Mouse (Mus musculus) embryonic facial prominence, embryonic 12.5 days (tissue): ENCODE results near the gene Hsd3b6. TPM values are rescaled to one million over a fixed set of nuclear protein-coding genes. Genes with fewer than 3 reads are reported as not detected.
"Not testable (repeated sequence)": the region's sequence is repeated elsewhere in the genome, so short reads cannot be mapped to it uniquely, and the experiment has no call there.

ENCODE experiments used
- ATAC-seq: fragments of 200-750 bp; cut with Nextera tagmentation; 2 replicates; pipeline ENCODE4 v1.8.0; 2017; ENCODE audit not compliant: insufficient number of reproducible peaks, insufficient read depth, low FRiP score, low TSS enrichment
- H3K27ac ChIP-seq: fragments of 300-500 bp; sonication (generic); 2 replicates; pipeline ENCODE4 v1.5.1; 2016; ENCODE audit warnings: mild to moderate bottlenecking
- H3K27me3 ChIP-seq: fragments of 300-500 bp; sonication (generic); 2 replicates; pipeline ENCODE4 v1.6.1; 2016; ENCODE audit warnings: mild to moderate bottlenecking, moderate library complexity
- H3K36me3 ChIP-seq: fragments of 300-500 bp; sonication (generic); 2 replicates; pipeline ENCODE4 v1.6.1; 2016; ENCODE audit warnings: mild to moderate bottlenecking
- H3K4me1 ChIP-seq: fragments of 300-500 bp; sonication (generic); 2 replicates; pipeline ENCODE4 v1.6.1; 2016
- H3K4me2 ChIP-seq: fragments of 300-500 bp; sonication (generic); replicated peaks from 2 replicates; pipeline ENCODE4 v1.6.1; 2016; ENCODE audit warnings: mild to moderate bottlenecking, moderate library complexity
- H3K4me3 ChIP-seq: fragments of 300-500 bp; sonication (generic); 2 replicates; pipeline ENCODE4 v1.5.1; 2016; ENCODE audit warnings: mild to moderate bottlenecking
- H3K9ac ChIP-seq: fragments of 300-500 bp; sonication (generic); 2 replicates; pipeline ENCODE4 v1.6.1; 2016; ENCODE audit warnings: mild to moderate bottlenecking, moderate library complexity
- H3K9me3 ChIP-seq: fragments of 300-500 bp; sonication (generic); 2 replicates; pipeline ENCODE4 v1.6.1; 2016; ENCODE audit warnings: mild to moderate bottlenecking, moderate library complexity
- WGBS: fragments of 180-500 bp; shearing (Covaris S2); methylation state at CpG from one replicate; pipeline ENCODE4 v1.1.7; 2016; 5-methylcytosine and 5-hydroxymethylcytosine counted together
- polyA plus RNA-seq: library from polyadenylated mRNA; unstranded; fragments of >200 nt; fragmentation: Nextera tagmentation; extraction: Ambion mirVana; gene quantifications from 2 replicates; pipeline ENCODE4 v1.2.1, GENCODE M21; 2016

Gene Hsd3b6
- polyA plus RNA-seq, 1 experiment from 2014 or later, result 33.3 TPM

DNA sequence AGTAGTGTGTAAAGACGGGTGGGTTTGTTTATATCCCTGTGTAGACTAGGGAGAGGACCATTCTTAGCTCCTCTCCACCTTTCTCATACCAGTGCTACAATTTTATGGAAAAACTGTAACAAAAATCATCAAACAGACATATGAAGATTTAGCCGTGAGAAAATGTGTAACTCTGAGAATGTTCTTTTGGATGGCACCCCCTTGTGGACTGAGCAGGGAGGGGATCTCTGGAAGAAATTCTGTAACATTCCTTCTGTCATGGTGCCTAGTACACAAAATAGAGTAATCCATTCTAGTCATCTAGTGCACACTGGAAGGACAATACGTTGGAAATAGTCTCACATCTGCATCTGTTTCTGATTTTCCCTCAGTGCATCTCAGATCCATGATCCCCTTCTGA lies 9.2 kb downstream of the Hsd3b6 start:
- ATAC-seq, result not testable (repeated sequence)

DNA sequence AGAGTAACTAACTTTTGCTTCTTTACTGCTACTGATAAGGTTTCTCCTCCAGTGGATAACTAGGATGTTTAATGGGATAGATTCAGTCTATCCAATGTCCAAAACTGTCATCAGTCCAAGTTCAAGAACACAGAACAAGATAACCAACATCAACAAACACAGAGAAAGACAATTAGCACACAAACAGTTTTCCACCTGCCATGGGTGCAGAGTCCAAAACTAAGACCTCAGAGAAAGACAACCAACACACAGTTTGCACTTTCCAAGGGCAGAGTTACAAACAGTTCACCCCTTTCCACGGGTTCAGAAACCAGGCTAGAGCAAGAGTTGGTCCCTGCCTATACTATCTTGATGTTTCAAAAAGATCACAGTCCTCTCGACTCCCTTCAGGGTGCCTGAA lies 27.7 kb downstream of the Hsd3b6 start:
- Histone ChIP-seq H3K4me3 (no peak overlapping the region), H3K27ac (no peak overlapping the region), H3K9ac (no peak overlapping the region), H3K36me3 (no peaks in the 10 kb centered on the region), H3K27me3 (no peaks in the 10 kb centered on the region), H3K4me2 (no peak overlapping the region), H3K4me1 (no peaks in the 10 kb centered on the region), H3K9me3 (no peaks in the 10 kb centered on the region)
- no peak for ATAC-seq
- 76% methylated on average over 2 of the region's 2 CpGs for WGBS

More for the DNA sequence above, 9.2 kb downstream of the Hsd3b6 start:
- not testable (repeated sequence) for H3K4me1 ChIP-seq, H3K27me3 ChIP-seq, H3K9ac ChIP-seq, H3K4me2 ChIP-seq, H3K36me3 ChIP-seq, H3K9me3 ChIP-seq, H3K27ac ChIP-seq, H3K4me3 ChIP-seq
- WGBS, result 58% methylated on average over 3 of the region's 3 CpGs

DNA sequence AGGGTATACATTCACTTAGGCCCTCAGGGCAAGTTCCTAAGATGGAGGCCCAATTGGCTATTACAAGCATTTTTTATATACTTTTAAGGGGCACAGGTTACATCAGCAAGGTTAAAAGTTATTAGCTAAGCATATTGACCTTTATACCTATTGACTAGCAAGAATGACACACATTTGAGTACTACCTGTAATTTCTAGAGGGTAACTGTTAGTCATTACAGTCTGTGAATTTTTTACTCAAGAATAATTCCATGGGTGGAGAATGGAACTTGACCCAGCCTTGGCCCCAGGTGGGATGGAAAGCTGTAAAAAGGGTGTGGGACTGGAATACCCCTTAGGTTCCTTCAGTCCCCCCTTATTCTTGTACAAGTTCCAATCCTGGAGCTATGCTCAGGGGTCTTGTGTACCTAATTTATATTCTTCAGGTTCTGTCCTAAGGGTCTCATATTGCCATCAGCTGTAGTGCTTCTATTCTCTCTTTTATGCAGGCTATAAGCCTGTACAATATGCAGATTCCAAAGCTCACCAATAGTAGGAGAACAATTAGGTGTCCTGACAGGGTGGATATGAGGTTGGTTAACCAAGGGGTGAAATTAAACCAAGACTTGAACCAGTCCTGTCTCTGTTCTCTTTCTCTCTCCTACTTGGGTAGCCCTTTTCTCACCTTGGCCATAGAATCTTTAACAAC lies 31.9 kb downstream of the Hsd3b6 start:
- Histone ChIP-seq H3K4me3 (no peak overlapping the region), H3K4me1 (no peaks in the 10 kb centered on the region), H3K36me3 (no peaks in the 10 kb centered on the region), H3K27me3 (no peaks in the 10 kb centered on the region), H3K4me2 (no peak overlapping the region), H3K27ac (no peak overlapping the region), H3K9ac (no peak overlapping the region), H3K9me3 (no peaks in the 10 kb centered on the region)
- ATAC-seq, result no peak

DNA sequence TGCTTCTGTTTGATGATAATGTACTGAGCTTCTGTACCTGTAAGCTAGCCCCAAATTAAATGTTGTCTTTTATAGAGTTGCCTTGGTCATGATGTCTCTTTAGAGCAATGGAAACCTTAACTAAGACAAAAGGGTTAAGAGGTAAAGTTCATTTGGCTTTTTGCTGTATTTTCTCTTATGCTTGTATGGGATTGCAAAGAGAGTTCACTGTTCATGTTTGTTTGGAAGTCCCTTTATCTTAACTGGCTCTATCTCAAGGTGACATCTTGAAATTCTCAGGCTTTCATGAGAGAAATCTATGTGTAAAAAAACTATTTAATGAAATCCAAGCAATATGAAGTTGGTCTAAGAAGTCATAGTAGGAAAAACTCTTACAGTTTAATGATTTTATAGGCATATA lies 33.3 kb downstream of the Hsd3b6 start:
- Histone ChIP-seq H3K9ac (no peak overlapping the region), H3K27me3 (no peaks in the 10 kb centered on the region), H3K9me3 (no peaks in the 10 kb centered on the region), H3K36me3 (no peaks in the 10 kb centered on the region), H3K27ac (no peak overlapping the region), H3K4me3 (no peak overlapping the region), H3K4me1 (no peaks in the 10 kb centered on the region), H3K4me2 (no peak overlapping the region)
- ATAC-seq, result no peak

DNA sequence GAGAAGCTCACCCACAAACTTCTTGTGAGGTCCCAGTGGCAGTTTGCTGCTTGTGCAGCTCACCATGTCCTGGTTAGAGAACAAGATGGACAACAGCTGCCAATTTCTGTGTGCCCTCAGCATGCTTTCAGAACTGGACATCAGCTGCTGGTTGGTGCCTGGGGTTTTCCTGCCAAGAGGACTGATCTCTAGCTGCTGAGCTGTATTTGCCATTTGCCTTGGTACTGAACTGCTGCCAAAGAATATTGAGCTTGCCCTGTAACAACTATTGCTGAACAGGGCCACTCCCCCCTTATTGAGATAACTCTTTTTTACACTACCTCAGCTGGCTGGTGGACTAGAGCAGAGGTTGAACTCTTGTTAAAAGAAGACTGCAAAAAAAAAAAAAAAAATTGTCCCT lies 50.1 kb downstream of the Hsd3b6 start:
- Histone ChIP-seq H3K4me3 (no peak overlapping the region), H3K9me3 (no peaks in the 10 kb centered on the region), H3K27me3 (no peaks in the 10 kb centered on the region), H3K4me1 (no peaks in the 10 kb centered on the region), H3K4me2 (no peak overlapping the region), H3K27ac (no peak overlapping the region), H3K36me3 (no peaks in the 10 kb centered on the region), H3K9ac (no peak overlapping the region)
- ATAC-seq, result no peak

DNA sequence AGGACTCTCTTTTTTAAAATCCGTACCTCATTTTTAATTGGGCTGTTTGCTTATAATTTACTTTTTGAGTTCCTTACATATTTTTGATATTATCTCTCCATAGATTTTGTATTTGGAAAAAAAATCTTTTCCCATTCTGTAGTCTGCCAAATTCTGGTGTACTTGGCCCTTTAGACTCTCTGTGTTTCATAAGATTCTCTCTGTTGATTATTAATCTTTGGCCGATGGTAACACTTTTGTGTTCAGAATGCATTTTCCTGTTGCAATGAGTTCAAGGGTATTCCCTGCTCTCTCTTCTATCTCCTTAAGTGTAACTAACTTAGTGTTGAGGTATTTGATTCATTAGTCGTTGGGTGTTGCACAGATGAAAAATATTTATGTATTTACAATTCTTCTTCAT lies 57.4 kb downstream of the Hsd3b6 start:
- no peak overlapping the region for H3K27ac ChIP-seq
- H3K4me2 ChIP-seq, result no peak overlapping the region
- no peaks in the 10 kb centered on the region for H3K36me3 ChIP-seq
- H3K4me3 ChIP-seq, result no peak overlapping the region
- ATAC-seq, result no peak
- H3K4me1 ChIP-seq, result no peaks in the 10 kb centered on the region
- WGBS, result 83% methylated on average over 3 of the region's 3 CpGs
- no peak overlapping the region for H3K9ac ChIP-seq
- no peaks in the 10 kb centered on the region for H3K27me3 ChIP-seq
- H3K9me3 ChIP-seq, result no peaks in the 10 kb centered on the region

Other genes starting within 250 kb of the Hsd3b6 start
- not detected in 2 replicates for gene Gm10681, start 225.6 kb downstream of the Hsd3b6 start, polyA plus RNA-seq
- not detected in 2 replicates for gene Hsd3b5, start 184.2 kb downstream of the Hsd3b6 start, polyA plus RNA-seq
- not detected in 2 replicates for gene Hsd3b2, start 89.9 kb downstream of the Hsd3b6 start, polyA plus RNA-seq
- 0.03 TPM in 1 of 2 replicates, not detected in the other for gene Hsd3b3, start 51.3 kb downstream of the Hsd3b6 start, polyA plus RNA-seq
- gene Hsd3b1, start 45.4 kb upstream of the Hsd3b6 start, polyA plus RNA-seq, result 0.54 and 0.62 TPM in 2 replicates
- 0.15 TPM in 1 of 2 replicates, not detected in the other for gene Hao2, start 78.8 kb upstream of the Hsd3b6 start, polyA plus RNA-seq